Mouse (Mus musculus) erythroblast, embryonic 14.5 days (primary cell): Measurements from ENCODE around the gene Ephb3.

Source experiments
- GATA1 ChIP-seq: IDR thresholded peaks from 2 replicates; pipeline ENCODE4 v1.6.1; 2012; ENCODE audit warnings: low read length, inconsistent platforms, mixed read lengths
- TAL1 ChIP-seq: IDR thresholded peaks from 3 replicates; pipeline ENCODE4 v1.6.1; 2012; ENCODE audit warnings: low read length, inconsistent platforms, mixed read lengths

DNA sequence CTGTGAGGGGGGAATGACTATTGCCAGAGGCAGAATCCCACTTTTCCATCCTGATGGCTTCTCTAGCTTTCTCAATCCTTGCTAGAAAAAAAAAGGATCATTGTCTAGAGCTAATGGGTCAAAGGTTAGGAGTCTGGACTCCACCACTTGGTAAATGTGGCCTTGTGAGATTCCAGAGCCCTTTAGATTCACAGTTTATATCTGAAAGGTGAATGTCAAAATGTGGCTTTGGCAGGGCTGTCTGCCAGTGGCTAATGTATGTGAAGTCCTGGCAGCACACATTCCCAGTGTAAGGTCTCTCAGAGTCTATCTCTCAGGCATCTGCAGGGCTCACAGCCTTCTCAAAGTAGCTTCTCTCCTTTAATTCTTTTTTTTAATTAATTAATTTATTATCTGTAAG lies 36.5 kb downstream of the Ephb3 start:
- TF ChIP-seq GATA1: no peak
- TF ChIP-seq TAL1: no peak
